Mouse (Mus musculus) spleen, embryonic (tissue): Measurements from ENCODE around the gene Tacc2.

Experiments
- CTCF ChIA-PET: fragments of 350-600 bp; sonication (Branson Sonifier 250); formaldehyde crosslinking; loops from one replicate; lab custom pipeline; 2022; lab: Charles Lee

The Tacc2 gene

GRCm38 (mm10) chr7:130677541-130678274 lies 100.5 kb downstream of the Tacc2 start:
- CTCF ChIA-PET = no interaction called here

- CTCF ChIA-PET = no interaction called here
These were observed 101.2 kb downstream of the Tacc2 start for GRCm38 (mm10) chr7:130678414-130678813.

- CTCF ChIA-PET = no interaction called here
These were observed 104.6 kb downstream of the Tacc2 start for GRCm38 (mm10) chr7:130681798-130682197.

- CTCF ChIA-PET = no interaction called here
These were observed 111.4 kb downstream of the Tacc2 start for GRCm38 (mm10) chr7:130688601-130689000.

- CTCF ChIA-PET = no interaction called here
These were observed 113.6 kb downstream of the Tacc2 start for GRCm38 (mm10) chr7:130690869-130691268.

DNA sequence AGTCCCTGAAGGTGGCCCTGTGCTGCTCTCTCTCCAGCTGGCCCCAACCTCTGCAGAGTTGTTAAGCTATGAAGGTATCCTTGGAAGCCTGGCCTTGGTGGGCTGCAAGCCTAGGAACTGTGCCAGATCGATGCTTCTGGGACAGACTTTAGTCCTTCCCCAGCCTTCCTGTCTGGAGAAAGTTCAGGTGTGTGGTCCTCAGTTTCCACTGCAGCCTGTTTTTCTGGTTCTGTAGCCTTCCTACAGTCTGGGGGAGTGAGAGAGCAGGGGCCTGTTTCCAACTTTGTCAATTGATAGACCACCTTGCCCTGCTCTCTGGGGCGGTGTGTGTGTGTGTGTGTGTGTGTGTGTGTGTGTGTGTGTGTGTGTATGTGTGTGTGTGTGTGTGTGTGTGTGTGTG lies 114.7 kb downstream of the Tacc2 start:
- CTCF ChIA-PET = no interaction called here

GRCm38 (mm10) chr7:130692392-130692942 lies 115.2 kb downstream of the Tacc2 start:
- CTCF ChIA-PET = no interaction called here

- CTCF ChIA-PET = no interaction called here
These were observed 115.9 kb downstream of the Tacc2 start for GRCm38 (mm10) chr7:130692943-130693799.

DNA sequence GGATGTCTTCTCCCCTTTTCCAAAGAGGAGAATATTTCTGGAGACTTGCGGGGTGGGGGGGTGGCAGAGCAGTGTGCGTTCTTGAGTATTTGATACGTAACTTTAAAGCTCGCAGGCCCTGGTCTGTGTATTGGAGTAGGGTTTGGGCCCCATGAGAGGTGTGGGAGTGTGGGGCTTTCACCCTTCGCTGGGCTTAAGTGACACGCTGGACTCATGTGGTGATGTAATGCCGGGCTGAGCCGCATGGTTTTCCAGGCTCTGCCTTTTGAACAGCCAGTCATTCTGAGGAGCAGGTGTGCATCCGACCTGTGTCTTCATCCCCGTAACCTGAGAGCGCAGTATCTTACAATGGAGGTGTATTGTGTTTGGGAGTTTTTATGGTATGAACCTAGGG lies 116.6 kb downstream of the Tacc2 start:
- CTCF ChIA-PET = no interaction called here

- CTCF ChIA-PET = no interaction called here
These were observed 118.6 kb downstream of the Tacc2 start for GRCm38 (mm10) chr7:130695669-130696338.

DNA sequence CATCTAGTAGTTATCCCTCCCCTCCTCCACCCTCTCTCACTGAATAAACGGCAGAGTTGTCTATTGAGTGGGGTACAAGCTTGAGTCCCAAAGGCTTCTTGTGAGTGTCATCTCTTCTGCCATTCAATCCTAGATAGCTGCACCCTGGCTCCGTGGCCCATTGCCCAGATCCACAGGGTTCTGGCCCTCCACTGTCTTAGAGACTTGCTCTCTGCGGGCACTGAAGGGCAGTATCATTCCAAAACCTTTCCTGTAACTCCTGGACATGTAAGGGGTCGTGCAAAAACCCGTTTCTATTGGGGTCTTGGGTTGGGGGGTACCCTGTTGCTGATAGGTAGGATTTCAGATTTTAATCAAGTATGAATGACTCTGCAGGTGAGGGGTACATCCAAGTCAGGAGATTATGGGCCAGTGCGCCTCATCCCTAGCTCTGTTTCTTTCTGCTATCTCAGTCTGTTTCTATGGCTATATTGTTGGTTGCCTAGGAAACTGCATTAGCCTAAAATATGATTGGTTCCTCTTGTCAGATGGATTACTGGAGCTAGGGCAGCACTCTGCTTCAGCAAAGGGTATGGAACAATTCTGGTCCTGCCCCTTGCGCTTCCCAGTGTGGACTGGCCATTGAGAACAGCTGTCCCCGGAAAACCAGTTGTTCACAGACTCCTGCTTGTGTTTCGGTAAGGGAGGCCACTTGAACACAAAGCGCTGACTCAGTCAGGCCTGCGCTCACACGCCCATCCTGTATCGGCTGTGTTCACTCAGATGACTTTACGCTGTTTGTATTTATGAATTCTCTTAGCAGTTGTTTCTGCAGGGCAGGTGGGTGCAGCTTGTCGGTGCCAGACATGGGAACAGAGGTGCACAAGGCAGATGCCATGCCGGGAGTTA lies 119.4 kb downstream of the Tacc2 start:
- CTCF ChIA-PET = no interaction called here

DNA sequence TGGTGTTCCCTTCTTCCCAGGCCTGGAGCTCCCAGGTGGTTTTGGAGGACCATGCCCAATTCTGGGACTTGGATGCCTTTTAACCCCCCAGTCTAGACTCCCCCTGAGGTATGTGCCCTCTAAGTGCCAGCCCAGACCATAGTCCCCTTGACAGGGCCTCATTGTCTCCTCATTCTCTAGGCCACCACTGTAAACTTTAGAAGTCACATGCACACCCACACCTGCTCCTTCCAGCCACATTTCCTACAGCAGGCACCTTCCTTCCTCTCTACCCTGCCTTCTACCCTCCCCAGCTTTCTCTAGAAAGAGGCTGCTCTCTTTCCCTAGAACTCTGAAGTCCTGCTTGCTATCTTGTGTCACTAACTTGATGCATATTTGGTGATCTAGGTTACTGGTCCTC lies 121.2 kb downstream of the Tacc2 start:
- CTCF ChIA-PET = no interaction called here

GRCm38 (mm10) chr7:130701336-130701735 lies 124.1 kb downstream of the Tacc2 start:
- CTCF ChIA-PET = interaction anchor here (0.6 kb wide), 1 partner anchor 100 kb away, joined by 5 read pairs; no protein-coding TSS in a partner anchor

- CTCF ChIA-PET = no interaction called here
These were observed 128.0 kb downstream of the Tacc2 start for GRCm38 (mm10) chr7:130705230-130705629.

DNA sequence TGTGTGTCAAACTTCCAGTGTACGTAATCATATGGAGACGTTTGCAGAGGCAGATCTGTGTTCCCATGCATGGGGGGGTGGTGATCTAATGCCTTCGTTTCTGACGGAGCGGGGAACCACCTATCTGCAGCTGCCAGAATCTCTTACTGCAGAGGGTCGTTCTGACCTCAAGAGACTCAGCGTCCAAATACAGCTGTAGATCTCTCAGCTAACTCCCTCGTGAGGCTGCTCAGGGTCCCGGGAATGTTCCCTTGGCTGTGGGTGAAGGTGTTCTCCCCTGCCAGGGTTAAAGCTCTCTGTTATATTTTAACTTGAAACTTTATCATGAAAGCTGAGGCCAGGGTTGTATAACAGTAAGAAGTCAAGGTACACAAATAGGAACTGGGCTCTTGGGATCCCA lies 131.7 kb downstream of the Tacc2 start:
- CTCF ChIA-PET = no interaction called here

- CTCF ChIA-PET = no interaction called here
These were observed 132.4 kb downstream of the Tacc2 start for GRCm38 (mm10) chr7:130709372-130710274.

DNA sequence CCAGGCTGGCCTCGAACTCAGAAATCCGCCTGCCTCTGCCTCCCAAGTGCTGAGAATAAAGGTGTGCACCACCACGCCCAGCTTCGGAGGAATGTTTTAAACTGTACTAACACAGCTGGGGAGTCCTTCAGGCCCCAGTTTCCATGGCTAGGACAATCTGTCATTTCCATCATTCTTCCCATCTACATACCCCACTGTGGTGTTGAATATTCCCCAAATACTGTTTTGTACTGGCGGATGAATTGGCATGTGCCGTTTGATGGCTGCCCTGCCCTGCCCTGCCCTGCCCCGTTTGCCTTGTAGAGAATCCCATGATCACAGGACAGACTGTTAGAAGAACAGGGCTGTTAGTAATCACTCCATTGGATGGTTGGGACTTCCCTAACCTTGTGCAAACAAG lies 134.6 kb downstream of the Tacc2 start:
- CTCF ChIA-PET = no interaction called here

- CTCF ChIA-PET = no interaction called here
These were observed 136.1 kb downstream of the Tacc2 start for GRCm38 (mm10) chr7:130713319-130713718.

DNA sequence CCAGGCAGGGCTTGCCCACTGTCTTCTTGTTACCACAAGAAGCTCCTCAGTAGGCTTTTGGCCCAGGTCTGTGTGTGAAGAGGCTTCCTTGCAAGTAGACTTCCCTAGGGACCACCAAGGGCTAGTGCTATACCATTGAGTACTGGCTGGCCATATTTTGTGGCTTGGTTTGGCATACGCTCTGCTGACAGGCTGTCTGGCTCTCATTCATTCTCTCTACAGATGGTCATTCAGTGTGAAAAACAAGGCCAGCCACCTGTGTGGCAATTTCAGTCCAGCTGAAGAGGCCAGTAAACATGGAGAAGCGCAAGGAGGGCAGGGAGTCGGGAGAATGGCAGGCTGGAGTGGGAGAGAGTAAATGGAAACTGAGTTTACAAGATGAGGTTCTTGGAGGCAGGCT lies 138.2 kb downstream of the Tacc2 start:
- CTCF ChIA-PET = no interaction called here

DNA sequence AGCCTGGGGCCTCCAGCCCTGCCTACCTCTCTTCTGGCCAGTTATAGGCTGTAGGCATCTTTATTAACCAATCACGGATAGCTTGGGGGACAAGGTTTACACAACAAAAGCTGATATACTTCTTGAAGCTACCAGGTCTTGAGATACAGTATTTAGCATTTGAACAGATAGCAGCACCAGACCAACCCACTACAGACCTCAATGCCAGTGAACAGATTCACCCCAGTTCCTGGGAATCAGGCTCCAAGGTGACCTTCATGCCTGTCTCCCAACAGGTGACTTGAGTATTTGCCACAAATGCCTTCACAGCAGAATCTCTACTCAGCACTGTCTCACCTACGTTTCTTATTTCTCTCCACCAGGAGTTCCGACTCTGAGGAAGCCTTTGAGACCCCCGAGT lies 139.1 kb downstream of the Tacc2 start:
- CTCF ChIA-PET = no interaction called here
